Mouse (Mus musculus): ENCODE measurements around the gene Zcchc2. TPM values are rescaled to one million over a fixed set of nuclear protein-coding genes. Genes with fewer than 3 reads are reported as not detected.
A peak's percentile ranks its signal among the peaks of the same experiment; 100 is the strongest.

The Zcchc2 gene
- total and polyA plus RNA-seq, 2 experiments from 2014 or later = 2.7 to 18.9 TPM

DNA sequence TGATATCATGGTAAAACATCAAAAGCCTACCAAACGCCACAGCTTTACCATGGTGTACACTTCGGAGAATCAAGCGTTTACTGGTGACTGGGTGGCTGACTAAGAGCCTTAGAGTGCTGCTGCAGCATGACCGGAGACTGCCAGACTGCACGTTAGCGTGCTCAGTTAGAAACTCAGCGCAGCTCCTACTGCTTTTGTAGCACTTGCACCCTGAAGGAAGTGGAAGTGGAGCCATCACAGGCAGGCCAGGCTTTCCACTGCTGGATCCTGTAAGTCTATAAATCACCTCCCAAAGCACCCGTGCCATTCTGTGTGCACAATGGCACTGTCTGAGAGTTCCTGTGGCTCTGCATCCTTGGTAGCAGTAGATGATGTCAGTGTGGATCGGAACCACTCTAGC is 52.0 kb downstream of the Zcchc2 start:
- no peak for TF ChIP-seq CTCF (IDR thresholded peaks at IDR 0.05)
- ATAC-seq (ENCODE audit: low FRiP score) = no peak
- no peak overlapping the region for H3K27ac ChIP-seq (ENCODE audit: low read depth, low read length)
- H3K27me3 ChIP-seq (ENCODE audit: insufficient read depth, low read length) = no peaks in the 10 kb centered on the region
- no peak overlapping the region for H3K4me3 ChIP-seq (ENCODE audit: low read depth, low read length)
- H3K9ac ChIP-seq (replicated peaks; ENCODE audit: low read length, poor library complexity, severe bottlenecking) = no peak overlapping the region
- H3K4me1 ChIP-seq (ENCODE audit: insufficient read depth, low read length) = no peaks in the 10 kb centered on the region
- no peak overlapping the region for H3K4me2 ChIP-seq (ENCODE audit: low read depth, low read length, poor library complexity, severe bottlenecking)
- no peaks in the 10 kb centered on the region for H3K36me3 ChIP-seq (ENCODE audit: insufficient read depth, low read length)
- no peaks in the 10 kb centered on the region for H3K9me3 ChIP-seq (ENCODE audit: low read length)
- WGBS = 91% methylated on average over 9 of the region's 9 CpGs
- no peak for DNase-seq (ENCODE audit: low spot score)

DNA sequence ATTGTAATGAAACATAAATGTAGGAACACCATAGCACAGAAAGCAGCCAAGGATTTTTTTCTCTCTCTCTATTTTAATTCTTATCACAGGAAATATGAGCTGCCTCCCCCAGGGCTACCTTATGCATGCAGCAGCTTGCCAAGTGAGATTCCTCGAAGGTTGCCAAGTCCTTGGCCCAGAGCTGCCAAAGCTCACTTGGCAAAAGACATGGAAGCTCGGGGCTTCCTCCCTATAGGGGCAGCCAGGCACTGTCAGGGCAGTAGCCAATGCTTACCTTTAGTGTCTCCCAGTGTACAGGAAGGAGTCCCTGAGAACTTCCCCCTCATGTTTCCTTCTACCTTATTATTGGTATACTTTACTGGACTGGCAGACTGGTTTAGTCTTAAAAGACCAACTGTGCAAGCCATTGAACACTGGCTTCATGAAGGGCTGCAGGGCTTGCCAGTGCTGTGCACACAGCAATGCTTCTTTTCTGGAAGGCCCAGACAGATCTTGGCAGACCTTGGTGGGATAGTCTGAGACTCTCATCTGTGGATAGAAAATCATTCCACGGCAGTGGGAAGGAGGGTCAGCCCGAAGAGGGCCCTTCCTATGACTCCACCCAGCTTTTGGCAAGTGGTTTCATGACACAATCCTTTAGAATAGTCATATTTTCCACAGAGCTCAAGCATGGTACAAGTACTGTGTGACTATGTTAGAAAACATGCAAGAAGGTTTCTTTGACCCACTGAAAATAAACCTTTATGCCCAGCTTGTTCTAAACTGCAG is 53.0 kb downstream of the Zcchc2 start:
- Histone ChIP-seq H3K9me3 (ENCODE audit: low read length) (no peaks in the 10 kb centered on the region), H3K4me2 (ENCODE audit: low read depth, low read length, poor library complexity, severe bottlenecking) (no peak overlapping the region), H3K4me3 (ENCODE audit: low read depth, low read length) (no peak overlapping the region), H3K9ac (replicated peaks; ENCODE audit: low read length, poor library complexity, severe bottlenecking) (no peak overlapping the region), H3K36me3 (ENCODE audit: insufficient read depth, low read length) (no peaks in the 10 kb centered on the region), H3K27me3 (ENCODE audit: insufficient read depth, low read length) (no peaks in the 10 kb centered on the region), H3K4me1 (ENCODE audit: insufficient read depth, low read length) (no peaks in the 10 kb centered on the region), H3K27ac (ENCODE audit: low read depth, low read length) (no peak overlapping the region)
- peak; percentile 80 for DNase-seq (ENCODE audit: low spot score)
- ATAC-seq (ENCODE audit: low FRiP score) = no peak
- 73% methylated on average over 4 of the region's 4 CpGs for WGBS
- no peak for TF ChIP-seq CTCF (IDR thresholded peaks at IDR 0.05)

DNA sequence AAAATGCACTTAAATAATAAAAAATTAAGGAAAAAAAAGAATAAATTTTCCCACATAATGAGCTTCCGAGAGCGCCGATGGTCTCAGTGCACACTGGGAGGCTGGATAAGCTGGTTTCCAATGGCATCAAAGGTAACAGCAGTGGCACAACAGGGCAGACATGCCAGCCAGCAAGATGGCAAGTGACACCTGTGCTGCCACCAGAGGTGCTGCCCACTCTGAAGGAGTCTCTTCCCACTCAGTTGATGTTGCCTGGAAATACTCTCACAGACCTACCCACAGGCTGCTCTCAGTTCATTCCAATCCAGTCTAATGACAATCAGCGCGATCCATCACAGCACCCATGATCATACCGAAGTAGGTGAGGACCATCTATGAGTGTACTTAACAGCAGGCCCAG is 58.8 kb downstream of the Zcchc2 start:
- no peak for DNase-seq (ENCODE audit: low spot score)
- TF ChIP-seq CTCF (IDR thresholded peaks at IDR 0.05) = no peak
- no peak overlapping the region for H3K27ac ChIP-seq (ENCODE audit: low read depth, low read length)

GRCm38 (mm10) chr1:106054978-106055377 is 64.8 kb downstream of the Zcchc2 start:
- Histone ChIP-seq H3K4me2 (ENCODE audit: low read depth, low read length, poor library complexity, severe bottlenecking) (no peak overlapping the region), H3K27me3 (ENCODE audit: insufficient read depth, low read length) (no peaks in the 10 kb centered on the region), H3K27ac (ENCODE audit: low read depth, low read length) (no peak overlapping the region), H3K36me3 (ENCODE audit: insufficient read depth, low read length) (no peaks in the 10 kb centered on the region), H3K9ac (replicated peaks; ENCODE audit: low read length, poor library complexity, severe bottlenecking) (no peak overlapping the region), H3K9me3 (ENCODE audit: low read length) (no peaks in the 10 kb centered on the region), H3K4me3 (ENCODE audit: low read depth, low read length) (no peak overlapping the region), H3K4me1 (ENCODE audit: insufficient read depth, low read length) (no peaks in the 10 kb centered on the region)
- 81% methylated on average over 6 of the region's 6 CpGs for WGBS
- no peak for TF ChIP-seq CTCF (IDR thresholded peaks at IDR 0.05)
- DNase-seq (ENCODE audit: low spot score) = no peak
- ATAC-seq (ENCODE audit: low FRiP score) = no peak

More for the DNA sequence above, 58.8 kb downstream of the Zcchc2 start:
- Histone ChIP-seq H3K4me1 (ENCODE audit: insufficient read depth, low read length) (no peaks in the 10 kb centered on the region), H3K9me3 (ENCODE audit: low read length) (no peaks in the 10 kb centered on the region), H3K9ac (replicated peaks; ENCODE audit: low read length, poor library complexity, severe bottlenecking) (no peak overlapping the region), H3K36me3 (ENCODE audit: insufficient read depth, low read length) (no peaks in the 10 kb centered on the region), H3K27me3 (ENCODE audit: insufficient read depth, low read length) (no peaks in the 10 kb centered on the region), H3K4me2 (ENCODE audit: low read depth, low read length, poor library complexity, severe bottlenecking) (no peak overlapping the region), H3K4me3 (ENCODE audit: low read depth, low read length) (no peak overlapping the region)
- ATAC-seq (ENCODE audit: low FRiP score) = no peak
- WGBS = 94% methylated on average over 6 of the region's 6 CpGs

GRCm38 (mm10) chr1:106058355-106058754 is 68.1 kb downstream of the Zcchc2 start:
- no peaks in the 10 kb centered on the region for H3K9me3 ChIP-seq (ENCODE audit: low read length)
- H3K27ac ChIP-seq (ENCODE audit: low read depth, low read length) = no peak overlapping the region
- no peaks in the 10 kb centered on the region for H3K27me3 ChIP-seq (ENCODE audit: insufficient read depth, low read length)
- 75% methylated on average over 5 of the region's 5 CpGs for WGBS
- H3K36me3 ChIP-seq (ENCODE audit: insufficient read depth, low read length) = no peaks in the 10 kb centered on the region
- 0 out of 2 replicates have a peak, but pooled peaks cover 3% of the 10 kb centered on the region for H3K4me1 ChIP-seq (ENCODE audit: insufficient read depth, low read length)
- ATAC-seq (ENCODE audit: low FRiP score) (no peak), DNase-seq (ENCODE audit: low spot score) (no peak)
- no peak for TF ChIP-seq CTCF (IDR thresholded peaks at IDR 0.05)
- H3K9ac ChIP-seq (replicated peaks; ENCODE audit: low read length, poor library complexity, severe bottlenecking) = no peak overlapping the region
- H3K4me3 ChIP-seq (ENCODE audit: low read depth, low read length) = no peak overlapping the region
- H3K4me2 ChIP-seq (ENCODE audit: low read depth, low read length, poor library complexity, severe bottlenecking) = no peak overlapping the region

GRCm38 (mm10) chr1:106059516-106060277 is 69.5 kb downstream of the Zcchc2 start:
- 86% methylated on average over 4 of the region's 4 CpGs for WGBS
- H3K36me3 ChIP-seq (ENCODE audit: insufficient read depth, low read length) = no peaks in the 10 kb centered on the region

More at GRCm38 (mm10) chr1:106059516-106060277, 69.5 kb downstream of the Zcchc2 start:
- Histone ChIP-seq H3K27me3 (ENCODE audit: insufficient read depth, low read length) (no peaks in the 10 kb centered on the region), H3K4me2 (ENCODE audit: low read depth, low read length, poor library complexity, severe bottlenecking) (no peak overlapping the region), H3K4me1 (ENCODE audit: insufficient read depth, low read length) (0 out of 2 replicates have a peak, but pooled peaks cover 3% of the 10 kb centered on the region), H3K4me3 (ENCODE audit: low read depth, low read length) (no peak overlapping the region), H3K27ac (ENCODE audit: low read depth, low read length) (no peak overlapping the region), H3K9ac (replicated peaks; ENCODE audit: low read length, poor library complexity, severe bottlenecking) (no peak overlapping the region), H3K9me3 (ENCODE audit: low read length) (no peaks in the 10 kb centered on the region)
- no peak for ATAC-seq (ENCODE audit: low FRiP score)
- no peak for TF ChIP-seq CTCF (IDR thresholded peaks at IDR 0.05)
- no peak for DNase-seq (ENCODE audit: low spot score)

Measured in midbrain, postnatal 0 days (tissue).